Mouse (Mus musculus) limb, embryonic 14.5 days (tissue): Measurements from ENCODE around the gene Ckap5. TPM values are rescaled to one million over a fixed set of nuclear protein-coding genes. Genes with fewer than 3 reads are reported as not detected.

Experiments used
- ATAC-seq: fragments of 200-750 bp; cut with Nextera tagmentation; 2 replicates; pipeline ENCODE4 v1.8.0; 2017; ENCODE audit warnings: low read depth, moderate number of reproducible peaks, moderate TSS enrichment; ENCODE audit not compliant: low FRiP score
- DNase-seq: peaks from one replicate; pipeline ENCODE4 v3.0.0-alpha.2; 2015; ENCODE audit warnings: low spot score
- H3K27ac ChIP-seq: fragments of 300-500 bp; sonication (generic); replicated peaks from 2 replicates; pipeline ENCODE4 v1.5.1; 2014; ENCODE audit warnings: low read depth, mild to moderate bottlenecking, low read length, moderate library complexity, mixed read lengths
- H3K27me3 ChIP-seq: fragments of 300-500 bp; sonication (generic); 2 replicates; pipeline ENCODE4 v1.6.1; 2014; ENCODE audit warnings: low read length, mixed read lengths; ENCODE audit not compliant: control insufficient read depth, insufficient read depth
- H3K36me3 ChIP-seq: fragments of 300-500 bp; sonication (generic); 2 replicates; pipeline ENCODE4 v1.6.1; 2014; ENCODE audit warnings: mild to moderate bottlenecking, low read length, moderate library complexity, mixed read lengths; ENCODE audit not compliant: control insufficient read depth, insufficient read depth
- H3K4me1 ChIP-seq: fragments of 300-500 bp; sonication (generic); 2 replicates; pipeline ENCODE4 v1.6.1; 2014; ENCODE audit warnings: antibody characterized with exemption, low read length, mixed read lengths; ENCODE audit not compliant: control insufficient read depth, insufficient read depth
- H3K4me2 ChIP-seq: fragments of 300-500 bp; sonication (generic); replicated peaks from 2 replicates; pipeline ENCODE4 v1.6.1; 2014; ENCODE audit warnings: low read depth, mild to moderate bottlenecking, low read length, moderate library complexity; ENCODE audit not compliant: severe bottlenecking
- H3K4me3 ChIP-seq: fragments of 300-500 bp; sonication (generic); replicated peaks from 2 replicates; pipeline ENCODE4 v1.5.1; 2014; ENCODE audit warnings: low read length
- H3K9ac ChIP-seq: fragments of 300-500 bp; sonication (generic); 2 replicates; pipeline ENCODE4 v1.6.1; 2014; ENCODE audit warnings: mild to moderate bottlenecking, low read depth, low read length, moderate library complexity; ENCODE audit not compliant: severe bottlenecking
- H3K9me3 ChIP-seq: fragments of 300-500 bp; sonication (generic); 2 replicates; pipeline ENCODE4 v1.6.1; 2016; ENCODE audit warnings: low read length; ENCODE audit not compliant: control insufficient read depth
- POLR2A ChIP-seq: fragments of 200-500 bp; IDR thresholded peaks from 2 replicates; pipeline ENCODE4 v1.8.0; 2012; ENCODE audit warnings: inconsistent platforms, mild to moderate bottlenecking, moderate library complexity, borderline replicate concordance; ENCODE audit not compliant: insufficient read depth, insufficient read length; ENCODE audit errors: extremely low read depth
- WGBS: fragments of 180-500 bp; shearing (Covaris S2); extraction: QIAGEN DNeasy Blood & Tissue Kit; methylation state at CpG from one replicate; pipeline ENCODE4 v1.1.7; 2014; 5-methylcytosine and 5-hydroxymethylcytosine counted together
- polyA plus RNA-seq, 2 experiments: library from polyadenylated mRNA; depleted of rRNA in 1 of 2; stranded (reverse) in 1 of 2; unstranded in 1 of 2; fragments of >200 nt; fragmentation: Nextera tagmentation in 1 of 2; extraction: Ambion mirVana in 1 of 2; gene quantifications; 2 replicates each; pipeline versions ENCODE4 v1.2.1 to v1.2.3; 2012 to 2014

Ckap5 gene
- polyA plus RNA-seq, 2 experiments = 57.8 to 68.7 TPM

DNA sequence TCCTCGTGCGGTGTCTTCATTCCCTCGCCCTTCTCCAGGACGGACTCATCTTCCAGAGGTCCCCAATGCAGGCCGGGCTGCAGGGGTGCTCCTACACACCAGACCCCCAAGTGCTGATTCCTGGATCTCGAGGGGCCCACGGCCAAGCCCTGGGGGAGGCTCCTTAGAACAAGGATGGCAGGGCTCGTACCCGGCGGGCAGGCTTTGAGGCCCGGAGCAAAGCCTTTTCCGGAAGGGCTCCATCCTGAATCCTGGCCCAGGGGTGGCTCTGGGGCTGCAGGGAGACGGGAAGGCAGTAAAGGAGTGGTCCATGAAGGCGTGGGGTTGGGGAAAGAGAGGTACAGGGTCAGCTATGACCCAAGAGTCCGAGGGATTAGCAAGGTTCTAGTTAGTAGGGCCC is 122.6 kb downstream of the Ckap5 start:
- peak overlapping the region; percentile 89 for H3K9ac ChIP-seq
- no peaks in the 10 kb centered on the region for H3K9me3 ChIP-seq
- peaks cover 51% of the 10 kb centered on the region for H3K36me3 ChIP-seq
- H3K27me3 ChIP-seq = no peaks in the 10 kb centered on the region
- no peak for ATAC-seq
- peaks cover 11% of the 10 kb centered on the region for H3K4me1 ChIP-seq
- H3K4me3 ChIP-seq = peak overlapping the region; percentile 71
- peak overlapping the region; percentile 82 for H3K4me2 ChIP-seq
- no peak for TF ChIP-seq POLR2A
- peak overlapping the region; percentile 70; the same call in 1 of the 2 replicates for H3K27ac ChIP-seq
- WGBS = 2% methylated on average over 15 of the region's 15 CpGs
- DNase-seq = no peak

- Histone ChIP-seq H3K27me3 (no peaks in the 10 kb centered on the region), H3K4me2 (peak within 1 kb of the TSS; percentile 82), H3K36me3 (peaks cover 51% of the 10 kb centered on the region), H3K9me3 (no peaks in the 10 kb centered on the region), H3K4me1 (peaks cover 11% of the 10 kb centered on the region), H3K27ac (peak within 1 kb of the TSS; percentile 81), H3K9ac (peak within 1 kb of the TSS; percentile 89), H3K4me3 (peak within 1 kb of the TSS; percentile 71)
- WGBS = 0% methylated on average over 44 of the region's 44 CpGs
- TF ChIP-seq POLR2A = peak; percentile 40; the same call in 1 of the 2 replicates
- peak; percentile 96 for ATAC-seq
- DNase-seq = peak; percentile 100
Measured at GRCm38 (mm10) chr2:91649553-91650359, 123.2 kb downstream of the Ckap5 start, which contains the start of the genes Zfp408 and Arhgap1. Zfp408 (minus strand) TSS chr2:91649791. Arhgap1 (plus strand) TSS chr2:91649860.

DNA sequence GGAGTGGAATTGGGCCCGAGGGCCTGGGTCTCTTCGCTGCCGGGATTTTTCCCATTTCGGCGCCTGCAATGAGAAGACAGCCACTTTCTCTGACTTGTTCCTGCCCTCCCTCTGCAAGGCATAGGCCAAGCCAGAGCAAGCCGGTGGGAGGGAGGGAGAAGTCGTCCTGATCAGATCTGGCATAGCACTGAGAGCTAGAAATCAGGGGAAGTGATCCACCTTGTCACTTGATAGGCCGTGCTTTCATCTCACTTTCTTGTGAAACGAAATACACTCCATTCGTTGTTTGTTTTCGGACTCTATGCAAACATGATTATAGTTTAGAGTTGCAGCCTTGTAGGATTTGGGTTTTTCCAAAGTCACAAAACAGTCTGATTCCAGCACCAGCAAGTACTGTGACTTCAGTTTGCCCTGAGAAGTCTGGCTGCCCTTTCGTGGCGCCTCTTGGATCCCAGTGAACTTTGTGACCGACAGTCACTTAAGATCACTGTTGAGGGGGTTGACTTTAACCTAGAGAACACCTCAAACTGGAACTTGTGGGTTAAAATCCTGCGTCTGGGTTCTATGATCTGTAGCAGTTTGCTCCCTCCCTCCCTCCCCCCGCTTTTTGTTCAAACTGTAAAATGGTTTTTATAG is 123.9 kb downstream of the Ckap5 start:
- 13% methylated on average over 16 of the region's 16 CpGs for WGBS
- Histone ChIP-seq H3K4me2 (peak overlapping the region; percentile 82), H3K36me3 (peaks cover 51% of the 10 kb centered on the region), H3K4me3 (peak overlapping the region; percentile 71), H3K4me1 (peaks cover 11% of the 10 kb centered on the region), H3K9ac (peak overlapping the region; percentile 89), H3K9me3 (no peaks in the 10 kb centered on the region), H3K27ac (peak overlapping the region; percentile 81), H3K27me3 (no peaks in the 10 kb centered on the region)
- ATAC-seq = peak; percentile 46
- no peak for DNase-seq
- TF ChIP-seq POLR2A = no peak

DNA sequence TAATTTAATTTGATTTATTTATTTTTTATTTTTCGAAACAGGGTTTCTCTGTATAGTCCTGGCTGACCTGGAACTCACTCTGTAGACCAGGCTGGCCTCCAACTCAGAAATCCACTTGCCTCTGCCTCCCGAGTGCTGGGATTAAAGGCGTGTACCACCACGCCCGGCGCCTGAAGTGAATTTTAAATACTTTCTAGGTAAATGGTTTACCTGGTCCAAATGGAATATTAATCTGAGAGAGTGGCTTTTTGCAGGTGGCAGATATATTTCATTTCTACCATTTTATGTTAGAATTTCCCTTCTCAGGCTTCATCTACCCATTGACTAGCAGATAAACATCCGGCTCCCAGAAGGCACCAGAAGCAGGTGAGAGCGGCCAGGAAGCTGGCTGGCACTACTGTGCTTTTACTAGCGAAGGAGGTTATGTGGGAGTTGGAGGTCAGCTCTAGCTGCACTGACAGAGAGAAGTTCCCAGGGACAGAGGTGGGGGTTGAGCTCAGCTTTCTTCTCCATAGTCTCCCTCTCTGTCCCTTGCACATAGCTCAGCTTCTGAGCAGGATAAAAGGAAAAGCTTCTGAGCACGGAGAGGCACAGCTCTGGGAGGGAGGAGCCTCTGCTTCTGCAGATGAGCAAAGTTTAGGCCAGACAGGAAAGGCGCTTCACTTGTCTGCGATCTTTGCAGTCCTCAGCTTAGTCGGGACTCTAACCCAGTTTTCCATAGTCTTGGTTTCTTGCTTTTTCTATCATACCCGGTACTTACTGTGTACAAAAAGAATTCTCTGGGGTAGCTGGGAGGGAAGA is 125.1 kb downstream of the Ckap5 start:
- ATAC-seq = no peak

DNA sequence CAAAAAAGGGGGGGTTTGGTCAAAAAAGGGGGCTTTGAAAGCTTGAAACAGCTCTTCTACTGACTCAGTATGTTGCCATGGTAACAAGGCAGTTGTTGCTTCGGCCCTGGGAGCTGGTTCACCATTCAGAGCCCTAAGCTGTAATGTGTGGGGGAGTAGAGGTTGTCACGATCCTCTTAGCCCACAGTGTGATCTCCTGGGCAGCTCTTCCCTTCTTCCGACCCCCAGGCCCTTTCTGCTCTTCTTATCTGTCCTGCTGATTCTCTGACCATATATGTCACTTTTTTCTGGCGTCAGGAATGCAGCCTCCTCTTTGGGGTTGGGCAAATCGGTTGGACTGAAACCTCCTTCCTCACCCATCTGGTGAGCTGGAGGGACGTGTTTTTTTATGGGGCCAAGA is 126.3 kb downstream of the Ckap5 start:
- TF ChIP-seq POLR2A = no peak
- Histone ChIP-seq H3K27me3 (no peaks in the 10 kb centered on the region), H3K9ac (no peak overlapping the region), H3K36me3 (peaks cover 51% of the 10 kb centered on the region), H3K4me3 (no peak overlapping the region), H3K9me3 (no peaks in the 10 kb centered on the region), H3K4me2 (no peak overlapping the region), H3K27ac (no peak overlapping the region), H3K4me1 (peaks cover 11% of the 10 kb centered on the region)
- WGBS = 60% methylated on average over 6 of the region's 6 CpGs
- DNase-seq (no peak), ATAC-seq (no peak)

More for the DNA sequence above, 125.1 kb downstream of the Ckap5 start:
- H3K27ac ChIP-seq = no peak overlapping the region
- TF ChIP-seq POLR2A = no peak
- no peaks in the 10 kb centered on the region for H3K9me3 ChIP-seq
- H3K4me3 ChIP-seq = no peak overlapping the region
- H3K9ac ChIP-seq = no peak overlapping the region
- H3K4me2 ChIP-seq = no peak overlapping the region
- H3K4me1 ChIP-seq = peaks cover 11% of the 10 kb centered on the region
- WGBS = 88% methylated on average over 14 of the region's 14 CpGs
- peaks cover 51% of the 10 kb centered on the region for H3K36me3 ChIP-seq
- no peak for DNase-seq
- H3K27me3 ChIP-seq = no peaks in the 10 kb centered on the region
